Mouse (Mus musculus) erythroid progenitor cell, adult 5-6 weeks (primary cell): Measurements from ENCODE around the gene Rhbdd3. TPM values are rescaled to one million over a fixed set of nuclear protein-coding genes. Genes with fewer than 3 reads are reported as not detected.

Experiments
- ATAC-seq: replicated peaks from 2 replicates; pipeline ENCODE4 v1.8.0; 2016; ENCODE audit warnings: moderate number of reproducible peaks, mild to moderate bottlenecking, moderate TSS enrichment, inconsistent platforms; ENCODE audit not compliant: poor library complexity, low FRiP score, severe bottlenecking
- total RNA-seq, 2 experiments: library from RNA; stranded (forward) in 1 of 2; stranded (reverse) in 1 of 2; fragments of 150-400 nt in 1 of 2; fragments of 186-747, 209-891 nt in 1 of 2; gene quantifications; 2 replicates each; pipeline versions ENCODE4 v1.2.3 to v1.2.4; 2015 to 2017; ENCODE audit warnings: low replicate concordance in 2 of 2

Gene Rhbdd3
- total RNA-seq, 2 experiments from 2014 or later, result 4.6 to 23.5 TPM

DNA sequence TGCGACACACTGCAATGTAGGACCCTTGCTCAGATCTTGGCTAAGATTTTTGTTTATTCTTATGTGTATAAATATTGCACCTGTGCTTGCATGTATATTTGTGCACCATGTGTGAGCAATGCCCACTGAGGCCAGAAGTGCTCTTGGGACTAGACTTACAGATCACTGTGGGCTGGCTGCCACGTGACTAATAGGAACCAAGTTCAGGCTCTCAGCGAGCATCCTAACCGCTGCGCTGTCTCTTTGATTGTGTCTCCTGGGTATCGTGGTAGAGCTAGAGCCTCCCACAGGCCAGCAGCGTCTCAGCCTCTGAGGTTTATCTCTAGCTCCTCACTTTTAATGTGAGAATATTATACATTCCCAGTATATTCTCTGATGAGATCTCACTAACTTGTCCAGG, 14.9 kb downstream of the Rhbdd3 start:
- ATAC-seq, result no peak

- peak; percentile 88 for ATAC-seq
Measured at GRCm38 (mm10) chr11:5114931-5115581, 16.3 kb downstream of the Rhbdd3 start.

- ATAC-seq, result no peak
Measured at GRCm38 (mm10) chr11:5125713-5126112, 27.0 kb downstream of the Rhbdd3 start.

DNA sequence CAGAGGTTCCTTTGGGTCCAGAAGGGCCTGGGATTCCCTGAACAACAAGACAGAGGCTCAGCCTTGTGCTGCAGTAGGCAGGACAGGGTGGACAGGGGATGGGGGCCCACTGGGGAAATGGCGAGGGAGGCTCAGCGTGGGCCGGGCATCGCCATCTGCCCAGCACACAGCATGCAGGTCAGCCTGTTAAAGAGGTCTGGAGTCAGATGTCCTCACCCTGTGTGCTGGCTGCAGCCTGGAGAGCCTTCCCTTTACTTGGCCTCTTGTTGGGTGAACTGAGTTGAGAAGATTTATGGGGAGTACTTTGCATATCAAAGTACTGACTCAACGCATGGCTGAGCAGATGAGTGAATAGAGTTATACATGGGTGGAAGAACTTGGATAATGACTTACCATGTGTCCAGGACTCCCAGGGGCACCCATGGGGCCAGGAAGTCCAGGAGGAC, 30.3 kb downstream of the Rhbdd3 start:
- ATAC-seq, result no peak

DNA sequence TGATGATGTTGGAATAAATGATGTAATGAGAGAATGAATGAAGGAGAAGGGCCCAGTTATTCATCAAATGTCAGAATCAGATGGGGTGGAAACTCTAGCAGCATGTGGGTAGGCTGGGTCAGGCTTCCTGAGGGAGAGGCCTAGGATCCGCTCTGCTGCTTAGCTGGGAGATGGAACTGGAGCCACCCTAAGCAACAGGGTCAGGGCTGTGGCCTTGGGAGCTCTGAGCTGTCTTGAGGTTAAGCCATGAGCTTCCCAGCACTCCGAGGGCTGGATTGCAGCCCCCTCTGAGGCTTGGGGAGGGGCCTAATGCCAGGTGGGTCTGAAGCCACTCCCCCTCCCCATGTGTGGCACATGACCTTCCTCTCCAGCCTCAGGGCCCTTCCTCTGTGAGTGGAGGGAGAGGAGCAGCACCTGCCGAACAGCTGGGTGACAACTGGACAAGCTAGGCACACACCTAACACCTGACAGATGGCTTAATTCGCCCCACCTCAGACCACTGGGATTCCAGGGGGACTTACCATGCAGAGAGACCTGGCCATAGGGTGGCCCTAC, 31.5 kb downstream of the Rhbdd3 start:
- ATAC-seq, result no peak

- ATAC-seq, result no peak
Measured at GRCm38 (mm10) chr11:5132751-5133150, 34.0 kb downstream of the Rhbdd3 start.

DNA sequence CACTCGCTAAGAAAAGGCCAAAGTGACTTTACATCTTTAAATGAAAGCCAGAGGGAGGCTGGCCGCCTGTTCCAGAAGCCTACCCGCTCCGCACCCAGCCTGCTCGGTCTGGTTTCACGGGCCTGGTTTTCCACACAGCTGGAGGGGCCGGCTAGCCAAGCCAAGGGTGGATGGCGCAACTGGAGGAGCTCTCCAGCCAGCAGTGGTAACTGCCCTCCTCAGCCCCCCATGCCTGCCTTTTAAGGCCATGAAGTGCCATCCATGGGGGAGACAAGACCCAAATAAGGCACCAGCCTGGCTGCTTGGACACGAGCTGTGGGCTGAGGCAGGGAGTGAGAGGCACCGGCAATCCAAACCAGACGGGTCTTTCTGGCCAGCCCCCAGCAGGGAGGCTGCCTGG, 37.2 kb downstream of the Rhbdd3 start:
- no peak for ATAC-seq

DNA sequence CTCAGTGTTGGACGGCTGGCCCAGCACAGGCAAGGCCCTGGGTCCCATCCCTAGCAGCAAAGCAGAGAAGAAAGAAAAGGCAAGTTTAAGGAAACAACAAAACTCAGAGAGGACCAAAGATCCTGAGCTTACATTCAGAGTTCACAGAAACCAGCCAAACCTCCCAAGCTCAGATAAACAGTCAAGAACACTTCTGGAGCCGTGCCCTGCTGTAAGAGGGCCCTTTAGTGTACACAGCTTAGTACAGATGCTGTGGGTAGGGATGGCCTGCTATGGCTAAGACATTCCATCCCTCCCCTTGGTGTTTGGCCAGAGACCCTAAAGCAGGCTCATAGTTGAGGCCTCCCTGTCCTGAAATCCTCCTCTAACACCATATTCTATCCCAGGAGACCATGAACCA, 39.9 kb downstream of the Rhbdd3 start:
- no peak for ATAC-seq

- ATAC-seq, result no peak
Measured at GRCm38 (mm10) chr11:5139372-5139771, 40.6 kb downstream of the Rhbdd3 start.

- peak; percentile 25; the same call in 1 of the 2 replicates for ATAC-seq
Measured at GRCm38 (mm10) chr11:5140619-5141018, 41.9 kb downstream of the Rhbdd3 start.

DNA sequence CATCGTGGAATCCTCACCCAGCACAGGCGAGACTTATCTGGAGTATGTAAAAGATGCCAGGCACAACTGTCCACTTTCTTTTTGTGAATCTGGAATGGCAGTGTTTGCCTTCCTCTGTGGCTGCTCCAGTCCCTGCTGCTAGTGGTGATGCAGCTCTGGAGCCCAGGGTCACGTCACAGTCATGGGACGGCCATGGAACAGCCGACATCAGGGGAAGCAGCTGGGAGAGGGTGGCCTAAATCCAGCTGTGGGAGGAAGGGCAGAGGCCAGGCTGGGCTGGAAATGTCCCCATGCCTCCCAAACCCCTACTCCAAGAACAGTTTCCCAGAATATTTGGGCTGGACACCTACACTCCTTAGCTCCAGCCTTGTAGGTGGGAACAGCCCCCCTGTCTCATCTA, 42.5 kb downstream of the Rhbdd3 start:
- ATAC-seq, result no peak

DNA sequence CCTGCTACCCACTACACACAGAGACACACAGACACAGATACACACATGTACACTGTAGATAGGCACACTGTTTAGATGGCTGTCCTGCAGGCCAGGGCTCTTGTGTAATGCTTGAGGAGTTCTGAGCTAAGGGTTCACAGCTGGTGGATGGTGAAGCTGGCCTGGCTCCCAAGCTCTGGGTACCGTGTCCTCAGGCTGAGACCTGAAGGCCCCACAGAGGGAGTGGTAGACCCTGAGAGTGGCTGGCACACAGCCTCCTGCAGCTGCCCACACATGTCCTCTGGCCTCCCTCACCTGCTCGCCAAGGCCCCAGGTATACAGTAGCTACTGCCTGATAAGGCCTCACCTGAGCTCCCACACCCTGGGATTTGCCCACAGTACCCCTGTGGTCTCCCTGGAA, 43.2 kb downstream of the Rhbdd3 start:
- 0 out of 2 replicates have a peak, but pooled peaks have one; percentile 23 for ATAC-seq

DNA sequence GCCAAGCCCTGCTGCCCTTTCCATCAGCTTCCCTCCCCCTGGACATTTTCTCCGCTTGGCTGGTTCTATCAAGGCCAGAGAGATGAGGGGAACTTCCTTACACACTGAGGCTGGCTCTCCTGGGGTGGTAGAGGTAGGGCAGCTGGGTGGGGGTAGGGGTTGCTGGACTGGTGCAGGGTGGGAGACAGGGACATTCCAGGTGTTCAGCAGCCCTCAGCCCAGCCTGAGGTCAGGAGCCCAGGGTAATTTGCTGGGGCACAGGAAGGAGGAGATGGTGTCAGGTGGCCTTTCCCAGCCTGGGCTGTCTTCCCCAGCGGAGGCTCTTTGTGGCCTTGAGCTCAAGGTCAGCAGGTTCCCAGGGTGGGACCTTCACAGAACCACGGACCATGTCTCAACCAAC, 46.9 kb downstream of the Rhbdd3 start:
- ATAC-seq, result no peak

DNA sequence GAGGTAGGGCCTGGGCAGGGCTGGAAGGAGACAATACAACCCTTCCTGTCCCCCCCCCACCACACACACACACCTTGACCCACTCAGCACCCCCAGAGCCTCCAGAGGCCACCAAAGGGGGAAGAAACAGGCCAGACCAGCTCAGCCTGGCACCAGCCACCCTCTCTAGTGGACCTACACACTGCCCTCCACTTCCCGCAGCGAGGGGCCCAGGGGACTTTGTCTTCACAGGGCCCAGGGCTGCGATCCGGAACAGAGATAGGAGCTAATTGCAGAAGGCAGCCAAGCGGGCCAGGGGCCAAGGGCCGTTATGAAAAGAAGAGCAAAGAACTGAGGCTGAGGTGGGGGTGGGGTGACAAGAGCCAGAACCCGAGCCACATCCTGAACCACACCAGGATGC, 50.5 kb downstream of the Rhbdd3 start:
- no peak for ATAC-seq

DNA sequence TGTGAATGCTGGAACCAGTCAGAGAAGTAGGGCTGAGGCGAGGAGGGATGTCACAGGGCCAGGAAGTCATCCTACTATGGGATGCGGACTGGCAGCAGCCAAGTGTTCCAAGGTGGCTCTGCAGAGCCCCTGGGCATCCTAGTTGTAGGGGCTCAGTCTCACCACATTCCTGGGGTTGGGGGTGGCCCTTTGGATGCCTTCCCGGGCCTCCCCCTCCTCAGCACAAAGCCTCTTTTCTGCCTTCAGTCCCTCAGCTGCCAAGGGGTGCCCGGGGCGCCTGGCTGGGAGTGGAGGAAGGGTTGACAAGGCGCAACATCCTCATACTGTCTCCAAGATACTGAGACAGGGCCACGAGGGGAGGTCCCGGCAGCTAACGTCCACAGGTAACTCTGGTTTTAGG, 51.2 kb downstream of the Rhbdd3 start:
- no peak for ATAC-seq

- ATAC-seq, result no peak
Measured at GRCm38 (mm10) chr11:5150416-5151246, 51.9 kb downstream of the Rhbdd3 start.

- no peak for ATAC-seq
Measured at GRCm38 (mm10) chr11:5151247-5151630, 52.5 kb downstream of the Rhbdd3 start.

- no peak for ATAC-seq
Measured at GRCm38 (mm10) chr11:5151680-5152337, 53.1 kb downstream of the Rhbdd3 start, which contains the start of gene Emid1. TSS of gene Emid1 (minus strand) at chr11:5152257.

DNA sequence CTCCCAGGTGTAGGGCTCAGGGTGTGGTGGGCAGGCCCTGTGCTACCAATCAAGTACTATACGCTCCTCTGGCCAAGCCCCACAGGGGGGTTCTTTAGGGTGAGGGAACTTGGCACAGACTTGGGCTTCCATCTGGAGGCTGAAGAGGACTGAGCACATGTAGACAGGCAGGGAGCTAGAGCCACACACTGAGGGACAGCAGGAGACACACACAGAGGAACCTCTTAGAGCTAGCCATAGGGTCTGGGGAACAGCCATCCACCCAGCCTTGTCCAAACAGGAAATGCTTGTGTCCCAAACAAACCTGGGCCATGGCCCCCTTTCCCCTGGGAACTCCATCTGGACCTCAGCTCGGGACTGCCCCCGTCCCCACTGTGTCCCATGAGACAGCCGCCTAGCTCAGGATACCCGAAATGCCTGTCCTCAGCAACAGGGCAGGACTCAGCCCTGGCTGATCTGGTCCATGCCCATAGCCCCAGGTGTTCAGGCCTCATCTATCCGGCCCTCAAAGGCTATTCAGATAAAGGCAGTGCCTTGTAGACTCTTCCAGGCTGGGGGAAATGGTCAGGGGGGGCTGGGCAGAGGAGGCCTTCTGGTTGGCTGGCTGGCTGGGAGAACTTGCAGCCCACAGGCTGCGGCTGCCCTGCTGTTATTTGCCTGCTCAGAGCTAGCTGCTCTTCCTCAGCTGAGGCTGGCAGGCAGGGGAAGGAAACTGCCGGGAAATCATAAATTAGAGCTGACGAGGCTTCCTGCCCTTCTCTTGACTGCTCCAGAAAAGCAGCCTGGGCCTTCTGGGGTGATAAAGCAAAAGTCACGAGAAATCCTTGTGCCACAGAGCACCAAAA, 56.5 kb downstream of the Rhbdd3 start:
- no peak for ATAC-seq
